Mouse (Mus musculus) right cerebral cortex, adult 18-20 months (tissue): Measurements from ENCODE around the gene Pcnx.

Experiments used
- DNase-seq: peaks from one replicate; pipeline ENCODE4 v3.0.0; 2022; ENCODE audit warnings: mixed read lengths

Pcnx gene

GRCm38 (mm10) chr12:81907741-81908357 lies 48.0 kb downstream of the Pcnx start:
- DNase-seq: no peak

DNA sequence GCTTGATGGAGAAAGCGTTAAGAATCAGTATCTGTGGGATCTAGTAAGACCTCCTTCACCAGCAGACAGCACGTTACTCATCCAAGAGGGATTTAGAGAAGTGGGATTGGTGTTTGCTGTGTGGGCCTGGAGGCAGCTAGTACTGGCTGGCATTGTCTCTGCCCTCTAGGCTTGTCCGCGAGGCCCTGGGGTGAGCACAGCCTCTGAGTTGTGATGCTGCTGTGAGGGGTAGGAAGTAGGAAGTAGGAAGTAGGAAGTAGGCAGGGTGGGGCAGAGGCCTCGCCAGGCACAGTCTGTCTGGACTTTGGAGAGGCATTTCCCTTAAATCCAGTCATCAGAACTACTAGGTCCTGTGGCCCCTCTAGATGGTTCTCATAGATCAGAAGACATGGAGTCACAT lies 50.6 kb downstream of the Pcnx start:
- no peak for DNase-seq

DNA sequence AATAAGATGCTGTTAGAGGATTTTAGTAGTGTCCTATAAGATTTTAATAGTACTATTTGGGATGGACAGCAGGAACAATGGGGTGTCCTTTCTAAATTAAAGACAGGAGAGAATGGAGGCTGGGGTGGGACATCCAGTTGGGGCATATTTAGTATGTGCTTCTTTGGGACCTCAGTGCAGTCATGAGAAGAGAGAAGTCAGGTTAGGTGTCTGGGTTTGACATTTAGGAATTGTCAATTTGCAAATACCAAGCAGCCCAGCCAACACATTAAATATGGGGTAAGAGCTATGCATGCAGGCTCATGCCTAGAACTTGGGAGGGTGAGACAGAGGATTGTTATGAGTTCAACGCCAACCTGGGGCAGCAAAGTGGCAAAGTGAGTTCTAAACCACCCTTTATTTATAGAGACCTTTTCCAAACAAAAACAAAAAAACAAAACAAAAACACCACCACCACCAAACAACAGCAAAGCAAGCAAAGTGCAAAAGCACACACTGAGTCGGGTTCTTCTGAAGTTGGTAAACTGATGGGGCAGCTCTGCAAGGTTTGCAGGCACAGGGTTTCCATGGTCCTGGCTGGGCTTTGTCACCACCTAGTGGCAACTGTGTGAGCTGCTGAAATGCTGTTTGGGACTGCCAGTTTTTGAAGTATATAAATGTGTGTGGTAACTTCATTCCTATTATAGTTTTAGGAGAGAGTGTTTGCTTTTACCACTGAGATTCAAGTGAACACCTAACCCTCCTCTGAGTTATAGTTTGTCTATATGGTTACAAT lies 55.5 kb downstream of the Pcnx start:
- DNase-seq: peak; percentile 74

DNA sequence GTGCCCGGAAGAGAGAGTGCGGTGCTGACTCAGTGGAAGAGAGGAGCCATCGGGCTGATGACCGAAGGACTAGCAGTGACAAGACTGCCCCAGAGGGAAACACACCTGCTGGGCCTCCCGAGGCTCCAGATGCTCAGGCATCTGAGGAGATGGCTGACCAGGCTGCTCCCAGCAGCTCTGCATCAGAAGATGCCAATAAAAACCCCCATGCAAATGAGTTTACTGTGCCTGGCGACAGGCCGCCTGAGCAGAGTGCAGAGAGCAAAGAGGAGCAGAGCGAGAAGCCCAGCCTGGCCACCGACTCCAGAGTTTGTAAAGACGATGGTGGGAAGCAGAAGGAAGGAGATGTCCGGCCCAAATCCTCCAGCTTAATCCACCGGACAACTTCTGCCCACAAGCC lies 58.5 kb downstream of the Pcnx start:
- DNase-seq: no peak

GRCm38 (mm10) chr12:81918886-81919285 lies 59.1 kb downstream of the Pcnx start:
- no peak for DNase-seq

DNA sequence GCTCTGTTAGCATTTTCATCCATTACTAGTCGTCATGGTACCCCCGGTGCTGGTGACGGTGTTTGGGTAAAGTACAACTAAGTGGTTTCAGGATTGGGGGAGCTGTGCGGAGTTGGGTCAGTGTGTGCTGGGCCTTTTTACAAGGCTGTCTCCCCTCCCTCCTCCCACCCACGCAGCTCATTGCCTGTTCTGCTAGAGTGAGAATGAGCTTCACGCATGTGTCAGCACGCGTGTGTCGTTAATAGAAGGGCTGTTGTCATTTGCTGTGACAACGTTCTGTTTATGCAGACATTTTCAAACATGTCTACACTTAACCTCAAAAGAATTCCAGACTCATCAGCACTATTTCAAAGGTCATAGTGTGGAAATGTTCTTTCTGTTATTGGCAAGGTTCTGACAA lies 60.2 kb downstream of the Pcnx start:
- peak; percentile 31 for DNase-seq

GRCm38 (mm10) chr12:81920614-81921013 lies 60.8 kb downstream of the Pcnx start:
- DNase-seq: no peak

GRCm38 (mm10) chr12:81921785-81922184 lies 62.0 kb downstream of the Pcnx start:
- no peak for DNase-seq

GRCm38 (mm10) chr12:81922838-81923237 lies 63.0 kb downstream of the Pcnx start:
- DNase-seq: no peak

GRCm38 (mm10) chr12:81927163-81927562 lies 67.3 kb downstream of the Pcnx start:
- no peak for DNase-seq

DNA sequence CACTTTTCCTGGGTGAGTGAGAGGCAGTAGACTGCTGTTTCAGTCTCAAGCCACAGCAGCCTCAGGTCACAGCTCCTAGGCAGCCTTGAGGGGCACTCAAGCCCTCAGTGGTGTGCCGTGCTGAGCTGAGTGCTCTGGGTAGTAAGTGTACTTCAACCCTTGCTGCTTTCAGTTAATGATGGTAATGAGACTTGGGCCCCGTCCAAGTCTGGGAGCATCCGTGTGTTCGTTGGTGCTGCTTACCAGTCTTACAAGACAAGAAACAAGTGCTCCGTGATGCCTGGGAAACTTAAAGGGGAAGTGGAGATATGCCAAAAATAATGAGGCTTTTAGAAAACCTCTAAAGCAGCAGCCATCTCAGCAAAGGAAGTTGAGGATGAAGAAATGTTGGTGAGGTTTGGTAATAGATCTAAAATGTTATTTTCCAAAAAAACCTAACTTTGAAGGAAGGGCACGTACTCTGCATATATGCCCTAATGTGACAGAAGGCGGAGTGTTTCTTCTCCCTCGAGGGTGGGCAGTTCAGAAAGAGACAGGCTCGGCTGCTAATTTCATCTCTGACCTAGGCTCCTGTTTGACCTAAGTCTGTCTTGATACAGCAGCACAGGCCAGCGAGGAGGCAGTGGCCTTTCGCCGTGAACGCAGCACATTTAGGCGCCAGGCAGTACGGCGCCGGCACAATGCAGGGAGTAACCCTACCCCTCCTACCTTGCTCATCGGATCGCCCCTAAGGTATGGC lies 68.0 kb downstream of the Pcnx start:
- no peak for DNase-seq

DNA sequence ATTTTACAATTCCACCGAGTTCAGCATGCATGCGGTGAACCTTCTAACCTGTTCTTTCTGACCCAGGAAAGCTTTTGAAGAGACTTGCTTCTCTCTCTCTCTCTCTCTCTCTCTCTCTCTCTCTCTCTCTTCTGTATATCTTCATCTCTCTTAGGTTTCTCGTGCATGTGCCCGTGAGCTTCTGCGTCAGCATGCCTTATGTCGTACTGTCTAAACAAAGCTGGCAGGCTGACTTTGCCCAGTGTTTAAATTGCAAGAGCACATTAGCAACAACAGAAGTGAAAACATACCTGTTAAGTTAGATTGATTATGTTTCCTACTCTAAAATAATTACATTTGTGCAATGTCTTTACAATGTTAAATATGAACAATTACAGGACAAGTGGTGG lies 68.6 kb downstream of the Pcnx start:
- DNase-seq: no peak

DNA sequence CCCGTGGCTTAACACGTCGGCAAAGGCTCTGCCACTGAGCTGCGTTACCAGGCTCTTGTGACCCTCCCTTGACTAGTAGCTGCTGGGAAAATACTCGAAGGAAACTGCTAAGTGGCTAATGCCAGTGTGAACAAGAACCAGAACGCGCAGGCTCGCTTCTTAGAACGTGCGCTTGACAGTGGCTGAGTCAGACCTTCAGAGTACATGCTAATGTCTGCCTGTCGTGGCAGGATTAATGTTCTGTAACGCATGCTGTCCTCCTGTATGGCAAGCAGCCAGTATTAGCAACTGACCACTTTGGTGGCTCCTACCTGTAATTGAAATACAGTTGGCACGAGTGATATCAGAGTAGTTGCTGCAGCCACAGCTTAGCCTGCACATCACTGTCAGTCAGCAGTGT lies 72.2 kb downstream of the Pcnx start:
- no peak for DNase-seq

- no peak for DNase-seq
Observed at GRCm38 (mm10) chr12:81933430-81933829, 73.6 kb downstream of the Pcnx start.

DNA sequence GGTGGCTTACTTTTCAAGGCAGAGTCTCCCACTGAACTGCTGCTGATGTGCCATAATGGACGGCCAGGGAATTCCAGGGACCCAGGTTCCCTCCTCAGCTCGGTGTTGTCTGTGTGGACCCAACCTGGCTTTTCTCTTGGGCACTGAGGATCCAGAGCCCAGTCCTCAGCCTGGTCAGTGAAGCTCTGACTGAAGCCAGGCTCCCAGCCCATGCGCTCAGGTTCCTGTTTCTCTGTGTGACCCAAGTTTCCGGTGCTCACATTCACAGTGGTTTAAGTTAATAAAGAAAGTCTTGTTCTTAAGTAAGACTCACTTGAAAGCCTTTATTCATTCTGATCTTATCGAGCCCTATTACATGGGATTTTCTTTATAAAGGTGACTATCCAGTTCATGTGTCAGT lies 74.7 kb downstream of the Pcnx start:
- DNase-seq: no peak

DNA sequence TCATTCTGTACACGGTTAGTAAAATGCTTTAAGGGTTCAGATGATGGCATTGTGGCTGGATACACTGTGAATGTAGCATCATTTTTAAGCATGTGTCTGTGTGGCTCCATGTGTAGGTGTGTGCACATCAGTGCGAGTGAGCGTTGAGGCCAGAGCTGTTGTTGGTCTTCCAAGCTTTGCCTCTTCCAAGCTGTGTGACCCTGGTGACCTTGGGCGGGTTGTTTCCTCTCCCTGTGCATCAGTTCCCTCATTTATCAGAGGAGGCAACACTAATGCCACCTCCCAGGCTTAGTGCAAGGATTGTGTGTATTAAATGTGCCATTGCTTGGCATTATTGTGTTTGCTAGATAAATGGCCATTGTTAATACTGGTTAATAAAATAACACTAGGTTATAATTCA lies 76.2 kb downstream of the Pcnx start:
- no peak for DNase-seq

DNA sequence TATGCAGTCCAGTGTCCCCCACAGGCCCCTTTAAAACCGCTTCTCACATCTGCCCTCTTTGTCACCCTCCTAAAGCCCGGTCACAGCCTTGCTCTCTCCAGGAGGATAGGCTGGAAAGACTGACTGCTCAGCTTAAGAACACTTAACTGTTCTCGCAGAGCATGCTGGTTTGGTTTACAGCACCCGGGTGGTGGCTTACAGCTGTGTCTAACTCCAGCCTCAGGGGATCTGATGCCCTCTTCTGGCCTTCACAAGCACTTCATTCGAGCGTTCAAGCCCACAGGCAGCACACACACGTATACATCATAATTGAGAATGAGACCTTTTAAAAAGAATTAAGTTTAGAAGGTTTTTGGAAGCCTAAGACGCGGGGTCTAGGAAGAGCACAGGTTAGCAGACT lies 81.4 kb downstream of the Pcnx start:
- DNase-seq: no peak

DNA sequence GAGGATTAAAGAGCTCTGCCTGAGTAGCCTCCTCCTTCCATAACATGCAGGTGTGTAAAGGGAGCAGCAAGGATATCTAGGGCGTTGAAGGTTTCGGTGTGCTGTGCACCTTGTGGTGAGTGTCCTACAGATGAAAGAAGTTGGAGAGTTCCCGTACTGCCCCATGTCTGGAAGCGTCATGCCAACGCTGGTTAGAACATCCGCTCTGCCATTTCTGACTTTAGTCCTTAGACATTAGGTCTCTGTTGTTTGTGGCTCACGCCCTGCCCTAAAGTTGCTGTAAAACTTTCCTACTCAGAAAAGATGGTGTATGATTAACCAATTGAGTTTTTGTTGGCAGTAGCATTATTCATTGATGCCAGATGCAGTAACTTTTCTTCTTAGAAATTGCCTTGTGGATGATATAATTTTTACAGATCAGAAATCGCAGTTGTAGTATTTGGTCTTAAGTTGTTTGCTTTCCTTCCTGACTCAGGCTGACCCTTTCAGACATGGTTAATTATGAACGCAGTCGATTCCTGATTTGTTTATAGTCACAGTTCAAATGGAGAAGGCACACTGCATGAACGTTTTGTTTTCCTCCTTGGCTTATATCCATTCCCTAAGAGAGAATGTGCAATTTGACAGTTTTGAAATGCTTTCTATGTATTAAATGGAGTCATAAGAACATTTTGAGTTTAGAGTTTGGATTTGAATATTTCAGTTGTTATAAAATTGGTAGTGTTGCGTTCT lies 83.7 kb downstream of the Pcnx start:
- DNase-seq: no peak

GRCm38 (mm10) chr12:81949026-81949425 lies 89.2 kb downstream of the Pcnx start:
- no peak for DNase-seq

- no peak for DNase-seq
Observed at GRCm38 (mm10) chr12:81950016-81950415, 90.2 kb downstream of the Pcnx start.

GRCm38 (mm10) chr12:81958351-81958750 lies 98.5 kb downstream of the Pcnx start:
- no peak for DNase-seq

DNA sequence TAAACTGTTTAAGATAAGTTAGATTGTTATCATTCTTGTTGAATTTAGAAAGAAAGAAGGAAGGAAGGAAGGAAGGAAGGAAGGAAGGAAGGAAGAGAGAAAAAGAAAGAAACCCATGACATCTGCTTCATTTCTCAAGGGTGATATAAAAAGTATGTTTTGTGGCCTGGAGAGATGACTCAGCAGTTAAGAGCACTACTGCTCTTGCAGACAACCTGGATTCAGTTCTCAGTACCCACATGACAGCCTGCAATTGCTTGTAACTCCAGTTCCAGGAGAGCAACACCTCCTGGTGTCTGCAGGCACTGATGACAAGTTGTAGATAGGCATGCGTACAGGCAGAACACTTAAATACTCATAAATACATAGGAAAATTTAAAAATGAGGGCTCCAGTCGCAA lies 105.6 kb downstream of the Pcnx start:
- no peak for DNase-seq
